Mouse (Mus musculus): ENCODE results near the gene Gm10553. TPM values are rescaled to one million over a fixed set of nuclear protein-coding genes. Genes with fewer than 3 reads are reported as not detected.
"Not testable (repeated sequence)": the region's sequence is repeated elsewhere in the genome, so short reads cannot be mapped to it uniquely, and the experiment has no call there.

Gm10553 gene
- total and polyA plus RNA-seq, 2 experiments from 2014 or later: not detected

GRCm38 (mm10) chr1:85117537-85117936, 17.6 kb downstream of the Gm10553 start:
- not testable (repeated sequence) for H3K4me3 ChIP-seq (ENCODE audit: low read depth, low read length); H3K9ac ChIP-seq (replicated peaks; ENCODE audit: low read depth, low read length); ATAC-seq (ENCODE audit: insufficient read depth, low read depth); H3K27me3 ChIP-seq (ENCODE audit: control insufficient read depth, insufficient read depth, low read length); H3K4me1 ChIP-seq (ENCODE audit: control insufficient read depth, insufficient read depth); DNase-seq (ENCODE audit: low spot score); H3K27ac ChIP-seq (ENCODE audit: low read depth); H3K36me3 ChIP-seq (replicated peaks; ENCODE audit: control insufficient read depth, insufficient read depth, low read length); H3K4me2 ChIP-seq (ENCODE audit: low read depth, low read length); H3K9me3 ChIP-seq (replicated peaks; ENCODE audit: control insufficient read depth, low read length)
- WGBS: 30% methylated on average over 4 of the region's 6 CpGs

GRCm38 (mm10) chr1:85118341-85118740, 18.4 kb downstream of the Gm10553 start:
- H3K4me3 ChIP-seq (ENCODE audit: low read depth, low read length); DNase-seq (ENCODE audit: low spot score); H3K36me3 ChIP-seq (replicated peaks; ENCODE audit: control insufficient read depth, insufficient read depth, low read length); H3K4me1 ChIP-seq (ENCODE audit: control insufficient read depth, insufficient read depth); H3K4me2 ChIP-seq (ENCODE audit: low read depth, low read length); ATAC-seq (ENCODE audit: insufficient read depth, low read depth); H3K27me3 ChIP-seq (ENCODE audit: control insufficient read depth, insufficient read depth, low read length); H3K9me3 ChIP-seq (replicated peaks; ENCODE audit: control insufficient read depth, low read length); H3K27ac ChIP-seq (ENCODE audit: low read depth); H3K9ac ChIP-seq (replicated peaks; ENCODE audit: low read depth, low read length): not testable (repeated sequence)
- 61% methylated on average over 5 of the region's 6 CpGs for WGBS

GRCm38 (mm10) chr1:85121841-85122240, 21.9 kb downstream of the Gm10553 start:
- H3K9me3 ChIP-seq (replicated peaks; ENCODE audit: control insufficient read depth, low read length); H3K36me3 ChIP-seq (replicated peaks; ENCODE audit: control insufficient read depth, insufficient read depth, low read length); H3K4me3 ChIP-seq (ENCODE audit: low read depth, low read length); ATAC-seq (ENCODE audit: insufficient read depth, low read depth); H3K4me2 ChIP-seq (ENCODE audit: low read depth, low read length); H3K27me3 ChIP-seq (ENCODE audit: control insufficient read depth, insufficient read depth, low read length); H3K9ac ChIP-seq (replicated peaks; ENCODE audit: low read depth, low read length); DNase-seq (ENCODE audit: low spot score); H3K4me1 ChIP-seq (ENCODE audit: control insufficient read depth, insufficient read depth); H3K27ac ChIP-seq (ENCODE audit: low read depth): not testable (repeated sequence)
- 83% methylated on average over 4 of the region's 4 CpGs for WGBS

- not testable (repeated sequence) for H3K9ac ChIP-seq (replicated peaks; ENCODE audit: low read depth, low read length); H3K36me3 ChIP-seq (replicated peaks; ENCODE audit: control insufficient read depth, insufficient read depth, low read length); H3K9me3 ChIP-seq (replicated peaks; ENCODE audit: control insufficient read depth, low read length); DNase-seq (ENCODE audit: low spot score); H3K4me2 ChIP-seq (ENCODE audit: low read depth, low read length); H3K27me3 ChIP-seq (ENCODE audit: control insufficient read depth, insufficient read depth, low read length); ATAC-seq (ENCODE audit: insufficient read depth, low read depth); H3K4me3 ChIP-seq (ENCODE audit: low read depth, low read length); H3K4me1 ChIP-seq (ENCODE audit: control insufficient read depth, insufficient read depth); H3K27ac ChIP-seq (ENCODE audit: low read depth)
- 79% methylated on average over 22 of the region's 22 CpGs for WGBS
Observed at GRCm38 (mm10) chr1:85133671-85134070, 33.7 kb downstream of the Gm10553 start.

Other genes with a start within 250 kb of the Gm10553 start
- not detected in 2 replicates for gene Slc16a14, start 165.0 kb upstream of the Gm10553 start, total RNA-seq (2014; rRNA removed; ENCODE audit: low replicate concordance)
- gene Slc16a14, start 165.0 kb upstream of the Gm10553 start, polyA plus RNA-seq (2015; fragmentation: Nextera tagmentation; extraction: Ambion mirVana): 0.03 TPM in 1 of 2 replicates, not detected in the other
- gene A530032D15Rik, start 9.7 kb downstream of the Gm10553 start, total RNA-seq (2014; rRNA removed; ENCODE audit: low replicate concordance): not detected in 2 replicates
- not detected in 2 replicates for gene A530032D15Rik, start 9.7 kb downstream of the Gm10553 start, polyA plus RNA-seq (2015; fragmentation: Nextera tagmentation; extraction: Ambion mirVana)
- gene C130026I21Rik, start 170.4 kb downstream of the Gm10553 start, total RNA-seq (2014; rRNA removed; ENCODE audit: low replicate concordance): 3.1 and 13.3 TPM in 2 replicates
- gene C130026I21Rik, start 170.4 kb downstream of the Gm10553 start, polyA plus RNA-seq (2015; fragmentation: Nextera tagmentation; extraction: Ambion mirVana): 0.29 and 0.52 TPM in 2 replicates

Data from heart, postnatal 0 days (tissue).